Mouse (Mus musculus) regulatory T cell (primary cell): Measurements from ENCODE around the gene Dstyk.
"Not testable (repeated sequence)": the region's sequence is repeated elsewhere in the genome, so short reads cannot be mapped to it uniquely, and the experiment has no call there.

Experiments used
- in situ Hi-C: fragments of 300-600 bp; cut with MboI, MseI; formaldehyde crosslinking; loops from one replicate; pipeline ENCODE4 v1.15.1; 2025; ENCODE audit warnings: high pct_unique_total_duplicates

Dstyk gene

DNA sequence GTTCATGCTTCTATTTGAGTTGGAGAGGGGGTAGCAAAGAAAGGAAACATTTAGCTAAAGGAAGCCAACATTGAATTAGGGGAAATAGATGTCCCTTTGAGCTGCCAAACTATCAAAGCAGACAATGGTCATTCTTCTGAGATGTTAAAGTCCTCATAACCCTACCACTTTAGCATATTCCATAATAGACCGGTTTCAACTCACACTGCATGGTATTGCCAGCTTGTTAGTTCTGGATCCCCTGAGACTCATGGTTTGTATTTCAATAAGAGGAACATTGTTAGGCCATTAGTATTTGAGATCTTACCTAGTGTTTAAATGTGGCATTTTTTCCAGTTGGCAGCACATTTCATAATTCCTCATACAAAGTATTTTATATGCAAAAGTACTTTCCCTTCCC, 19.6 kb downstream of the Dstyk start:
- in situ Hi-C loops, result no loop called here

DNA sequence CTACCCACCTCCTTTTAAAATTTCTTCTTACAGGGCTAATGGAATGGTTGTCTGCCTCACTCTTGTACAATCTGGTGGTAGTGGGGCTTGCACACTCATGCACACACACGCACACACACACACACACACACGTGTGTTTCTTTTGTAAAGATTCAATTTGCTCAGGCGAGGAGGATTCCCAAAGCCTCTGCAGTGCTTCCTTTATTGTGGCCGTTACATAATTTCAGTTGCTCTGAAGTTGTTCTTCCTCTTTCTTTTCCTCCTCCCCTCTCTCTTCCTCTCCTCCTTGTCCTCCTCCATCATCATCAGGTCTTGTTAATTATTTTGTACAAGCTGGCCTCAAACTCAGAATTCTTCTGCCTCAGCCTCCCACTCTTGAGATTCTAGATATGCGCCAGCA, 20.0 kb downstream of the Dstyk start:
- in situ Hi-C loops, result no loop called here

DNA sequence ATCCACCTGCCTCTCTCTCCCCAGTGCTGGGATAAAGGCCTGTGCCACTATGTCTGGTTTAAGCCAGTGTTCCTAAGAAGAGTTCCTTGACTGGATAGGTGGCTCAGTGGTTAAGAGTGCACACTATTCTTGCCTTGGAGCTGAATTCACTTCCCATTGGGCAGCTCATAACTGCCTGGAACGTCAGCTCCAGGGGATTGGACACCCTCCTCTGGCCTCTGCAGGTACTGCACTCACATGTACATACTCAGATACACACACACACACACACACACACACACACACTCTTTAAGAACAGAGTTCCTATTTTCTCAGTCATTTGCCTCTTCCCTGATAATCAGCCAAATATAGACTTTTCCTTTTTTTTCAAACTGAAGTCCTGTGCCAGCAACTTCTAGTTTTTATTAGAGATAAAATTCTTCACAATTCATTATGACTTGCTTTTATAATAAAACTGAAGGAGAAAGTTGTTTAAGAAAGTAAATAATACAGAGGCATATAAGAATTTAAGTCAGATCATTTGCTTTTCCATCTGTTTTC, 23.6 kb downstream of the Dstyk start:
- in situ Hi-C loops, result no loop called here

DNA sequence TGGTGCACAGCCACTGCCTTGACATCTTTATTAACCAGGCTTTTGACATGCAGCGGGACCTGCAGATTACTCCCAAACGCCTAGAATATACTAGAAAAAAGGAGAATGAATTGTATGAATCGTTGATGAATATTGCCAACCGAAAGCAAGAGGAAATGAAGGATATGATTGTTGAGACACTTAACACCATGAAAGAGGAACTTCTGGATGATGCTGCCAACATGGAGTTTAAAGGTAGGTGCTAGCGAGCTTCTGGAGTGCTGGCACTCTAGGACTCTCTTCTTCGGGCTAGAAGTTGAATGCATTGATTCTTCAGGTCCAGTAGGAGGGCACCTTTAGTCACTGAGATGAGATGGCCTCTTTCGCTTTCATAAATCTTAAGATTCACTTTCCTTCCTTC, 32.4 kb downstream of the Dstyk start:
- in situ Hi-C loops, result no loop called here

DNA sequence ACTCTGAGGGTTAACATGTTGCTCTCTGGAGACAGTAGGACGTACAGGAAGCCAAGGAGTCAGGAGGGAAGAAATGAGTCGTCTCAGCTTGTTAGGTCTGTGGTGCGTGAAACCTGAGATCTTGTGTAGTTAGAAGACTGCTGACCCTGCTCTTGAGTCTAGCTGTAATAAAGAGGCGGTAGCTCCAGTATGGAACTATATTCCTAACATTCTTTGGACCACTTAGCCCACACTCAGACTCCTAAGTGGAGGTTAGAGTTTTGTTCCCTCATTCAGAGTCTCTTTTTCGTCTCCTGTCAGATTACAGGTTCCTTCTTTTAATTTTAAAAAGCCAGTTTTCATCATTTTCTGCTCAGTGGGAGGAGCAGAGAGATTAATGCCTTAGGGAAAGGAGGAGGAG, 47.3 kb downstream of the Dstyk start:
- in situ Hi-C loops, result no loop called here

DNA sequence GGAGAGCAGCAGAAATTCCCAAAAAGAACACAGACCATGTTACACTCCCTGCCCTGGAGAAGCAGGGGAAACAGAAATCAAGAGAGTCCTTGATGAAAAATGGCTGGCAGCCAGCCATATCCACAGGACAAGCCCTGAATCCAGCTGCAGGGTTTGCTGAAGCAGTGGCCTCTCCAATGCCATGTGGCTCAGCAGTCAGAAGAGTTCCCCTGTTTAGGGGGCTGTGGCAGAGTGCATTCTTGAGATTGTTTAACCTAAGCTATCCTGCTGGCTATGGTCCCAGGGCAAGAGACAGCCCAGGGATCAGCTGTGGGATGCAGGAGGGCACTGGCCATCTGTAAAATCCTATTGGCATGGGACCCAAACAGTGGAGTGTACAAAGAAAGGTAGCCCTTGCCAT, 51.6 kb downstream of the Dstyk start:
- in situ Hi-C loops, result no loop called here

DNA sequence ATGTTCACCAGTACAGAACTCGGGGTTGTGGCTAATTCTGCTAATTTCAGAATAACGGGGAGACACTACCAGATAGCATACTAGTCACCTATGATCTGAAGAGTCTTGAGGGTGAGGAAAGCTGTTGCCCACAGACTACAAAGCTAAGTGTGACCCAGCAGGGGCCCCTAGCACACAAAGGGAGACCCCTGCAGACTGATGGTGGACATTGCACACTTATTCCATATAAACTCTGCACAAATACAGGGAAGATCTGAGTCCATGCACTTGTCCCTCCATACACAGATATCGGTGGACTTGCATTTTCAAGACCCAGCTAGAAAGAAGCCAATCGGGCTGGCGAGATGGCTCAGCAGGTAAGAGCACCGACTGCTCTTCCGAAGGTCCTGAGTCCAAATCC, 52.2 kb downstream of the Dstyk start:
- in situ Hi-C loops, result no loop called here

DNA sequence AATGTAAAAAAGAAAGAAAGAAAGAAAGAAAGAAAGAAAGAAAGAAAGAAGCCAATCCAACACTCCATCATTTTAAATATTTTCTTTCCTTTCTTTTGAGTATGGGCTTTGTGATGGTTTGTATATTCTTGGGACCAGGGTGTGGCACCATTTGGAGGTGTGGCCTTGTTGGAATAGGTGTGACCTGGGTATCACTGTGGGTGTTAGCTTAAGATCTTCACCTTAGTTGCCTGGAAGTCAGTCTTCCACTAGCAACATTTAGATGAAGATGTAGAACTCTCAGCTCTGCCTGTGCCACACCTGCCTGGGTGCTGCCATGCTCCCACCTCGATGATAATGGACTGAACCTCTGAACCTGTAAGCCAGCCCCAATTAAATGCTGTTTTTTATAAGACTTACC, 52.7 kb downstream of the Dstyk start:
- in situ Hi-C loops, result not testable (repeated sequence)

DNA sequence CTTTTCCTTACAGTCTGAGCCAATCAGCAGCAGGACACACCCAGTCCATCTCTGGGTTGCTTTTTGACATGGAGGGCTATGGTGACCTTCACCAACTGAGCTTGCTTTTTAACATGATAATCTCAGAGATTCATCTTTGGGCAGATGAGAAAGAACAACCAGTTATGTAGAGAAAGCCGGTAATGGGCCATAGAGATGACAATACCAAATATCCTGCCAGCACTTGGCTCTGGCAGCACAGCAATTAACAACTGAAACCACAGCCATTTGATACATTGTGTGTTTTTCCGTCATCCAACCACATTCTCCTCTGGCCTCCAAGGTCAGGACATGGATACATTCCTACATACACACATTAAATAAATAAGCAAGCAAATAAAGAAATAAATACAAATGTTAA, 53.7 kb downstream of the Dstyk start:
- in situ Hi-C loops, result no loop called here

DNA sequence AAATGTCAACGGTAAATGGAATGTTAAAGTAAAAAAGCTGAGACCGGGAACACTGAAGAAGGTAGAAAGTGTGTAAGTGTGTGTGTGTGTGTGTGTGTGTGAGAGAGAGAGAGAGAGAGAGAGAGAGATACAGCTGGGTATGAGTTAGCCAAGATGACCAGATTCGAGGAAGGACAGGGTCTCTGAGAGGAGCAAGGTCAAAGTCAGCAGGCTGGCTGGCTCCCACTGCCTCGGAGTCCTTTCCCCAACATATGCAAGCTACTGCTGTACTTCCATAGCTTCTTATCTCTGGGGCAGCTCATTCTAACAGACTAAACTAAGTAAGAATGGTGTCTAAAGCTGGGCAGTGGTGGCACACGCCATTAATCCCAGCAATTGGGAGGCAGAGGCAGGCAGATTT, 54.1 kb downstream of the Dstyk start:
- in situ Hi-C loops, result no loop called here

DNA sequence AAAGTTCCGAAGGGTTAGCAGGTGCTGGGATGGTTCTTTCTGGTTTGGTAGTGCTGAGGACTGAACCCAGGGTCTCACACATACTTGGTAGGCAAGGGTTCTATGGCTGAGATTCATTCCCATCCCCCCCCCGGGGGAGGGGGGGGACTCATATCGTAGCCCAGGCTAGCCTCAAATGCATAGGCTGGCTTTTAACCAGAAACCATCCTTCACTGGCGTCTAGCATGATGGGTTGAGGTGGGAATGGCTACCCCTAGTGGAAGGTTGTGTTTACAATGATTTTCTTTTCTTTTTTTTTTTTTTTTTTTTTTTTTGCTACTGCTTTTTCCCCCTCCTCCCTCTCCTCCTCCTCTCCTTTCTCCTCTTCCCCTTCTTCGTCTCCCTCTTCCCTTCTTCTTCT, 55.2 kb downstream of the Dstyk start:
- in situ Hi-C loops, result no loop called here

DNA sequence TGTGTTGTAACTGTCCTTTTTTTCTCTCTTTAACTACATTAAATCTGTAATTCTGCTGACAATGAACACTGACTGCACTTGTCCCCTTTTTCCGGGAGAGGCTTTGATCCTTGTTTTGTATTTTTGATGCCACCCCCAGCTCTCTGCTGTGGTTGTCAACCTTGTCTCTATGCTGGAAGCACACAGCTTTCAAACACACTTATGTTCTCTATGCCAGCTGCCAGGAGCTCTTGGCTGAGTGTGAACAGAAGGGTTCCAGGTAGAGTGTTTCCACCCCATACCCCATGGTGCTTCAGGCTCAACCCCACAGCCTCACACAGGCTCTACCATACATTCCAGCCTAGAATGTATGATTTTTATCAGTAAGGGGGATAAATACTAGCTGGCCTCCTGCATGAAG, 57.1 kb downstream of the Dstyk start:
- in situ Hi-C loops, result no loop called here

DNA sequence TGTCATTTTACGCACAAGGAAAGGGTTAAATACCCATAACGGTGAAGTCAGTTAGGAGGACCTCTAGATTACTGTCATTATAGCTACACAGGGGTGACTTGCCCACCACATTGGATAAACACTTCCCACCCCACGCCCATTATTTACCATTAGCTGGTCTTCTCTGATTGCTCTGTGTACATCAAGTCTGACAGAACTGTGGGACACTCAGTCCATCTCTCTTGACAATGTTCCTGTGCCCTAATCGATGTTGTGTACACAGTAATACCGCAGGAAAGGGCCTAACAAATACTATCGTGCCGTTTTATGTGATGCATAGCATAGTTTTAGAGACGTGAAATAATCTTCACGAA, 59.2 kb downstream of the Dstyk start:
- in situ Hi-C loops, result loop anchor here (5.0 kb wide), 1 partner anchor 109 kb away; no protein-coding TSS in a partner anchor

DNA sequence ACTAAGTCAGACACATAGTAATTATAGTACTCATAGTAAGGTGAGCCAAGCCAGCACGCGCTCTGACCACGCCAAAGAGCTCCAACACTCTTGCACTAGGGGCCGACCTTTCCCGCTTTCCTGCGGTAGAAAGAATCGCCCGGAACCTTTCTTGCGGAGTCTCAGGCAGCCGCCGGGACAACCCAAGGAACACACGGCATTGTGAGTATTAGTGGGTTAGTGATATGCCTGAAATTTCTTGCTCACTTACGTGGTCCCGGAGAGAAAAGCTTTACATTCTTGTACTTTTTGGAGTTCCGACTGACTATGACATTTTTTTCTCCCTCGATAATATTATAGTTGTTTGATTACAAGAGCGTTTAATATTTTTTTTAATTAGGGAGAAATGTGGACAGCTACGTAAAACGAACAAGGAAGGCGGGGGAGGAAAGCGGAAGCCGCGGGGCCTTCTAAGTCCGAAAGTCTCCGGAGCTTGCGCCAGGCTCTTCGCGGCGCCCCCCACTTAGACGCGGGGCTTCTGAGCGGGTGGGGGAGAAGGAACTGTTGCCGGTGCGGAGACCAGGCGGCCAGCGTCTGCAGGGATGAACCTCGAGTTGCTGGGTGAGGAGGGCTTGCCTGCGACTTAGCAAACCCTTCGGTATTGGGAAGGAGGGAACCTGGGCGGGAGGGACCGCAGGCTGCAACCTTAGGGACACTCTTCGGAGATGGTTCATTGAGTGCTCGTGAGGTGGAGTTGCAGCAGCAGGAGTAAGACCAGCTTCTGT, 59.8 kb downstream of the Dstyk start, which contains the start of gene Rbbp5:
Gene Rbbp5, plus strand, starts transcription at position 438 of the 764 bp plus-strand sequence.
- in situ Hi-C loops, result loop anchor here (5.0 kb wide), 1 partner anchor 110 kb away; no protein-coding TSS in a partner anchor

DNA sequence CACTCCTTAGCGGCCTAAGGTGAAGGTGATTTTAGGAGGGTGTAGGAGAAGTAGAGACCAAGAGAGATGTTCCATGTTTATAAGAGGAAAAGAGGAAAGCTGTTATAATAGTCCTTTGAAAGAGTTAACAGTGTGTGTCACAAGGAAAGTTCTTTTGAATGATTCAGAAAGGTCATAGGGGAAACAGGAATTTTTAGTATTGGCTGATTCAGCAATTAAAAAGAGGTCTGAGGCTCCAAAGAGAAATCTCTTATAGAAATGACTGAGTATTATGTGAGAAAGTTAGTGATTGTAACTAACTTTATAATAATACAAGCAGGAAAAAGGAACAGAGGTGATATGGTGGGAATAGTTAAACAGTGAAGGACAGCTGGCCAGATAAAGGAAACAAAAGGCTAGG, 62.1 kb downstream of the Dstyk start:
- in situ Hi-C loops, result loop anchor here (5.0 kb wide), 1 partner anchor 112 kb away; no protein-coding TSS in a partner anchor

DNA sequence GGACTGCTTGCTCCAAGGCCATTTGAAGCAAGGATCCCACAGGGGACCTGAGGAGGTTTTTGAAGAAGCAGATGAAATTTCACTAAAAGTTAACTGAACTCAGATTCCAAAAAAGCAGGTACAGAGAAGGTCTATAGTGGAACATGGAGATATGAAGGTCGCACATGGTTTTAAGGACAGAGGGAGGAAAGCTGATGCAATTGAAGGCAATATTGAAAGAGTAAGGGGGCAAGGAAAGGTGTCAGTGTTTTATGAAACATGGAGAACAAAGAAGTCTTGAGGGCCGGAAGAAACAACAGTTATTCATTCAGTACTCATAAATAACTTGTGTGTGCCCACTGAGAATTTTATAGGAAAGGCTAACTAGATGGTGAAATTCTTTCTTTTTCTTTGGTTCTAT, 64.3 kb downstream of the Dstyk start:
- in situ Hi-C loops, result no loop called here

DNA sequence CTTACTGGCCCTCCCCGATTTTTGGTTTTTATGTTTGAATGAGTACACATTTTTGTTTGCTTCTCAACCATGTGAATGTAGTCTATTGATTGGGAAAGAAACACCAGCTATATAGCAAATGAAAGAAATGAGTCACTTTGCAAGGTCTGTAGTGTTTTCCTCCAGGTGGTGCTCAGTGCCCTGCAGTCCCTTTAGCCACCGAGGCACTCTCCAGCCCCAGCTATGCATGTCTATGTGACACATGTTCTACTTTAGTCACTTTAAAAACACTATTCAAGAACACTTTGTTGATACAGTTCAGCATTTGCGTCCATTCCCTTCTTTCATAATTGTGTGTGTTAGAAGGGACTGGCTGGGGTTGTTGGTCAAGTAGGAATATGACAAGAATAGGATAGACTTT, 65.9 kb downstream of the Dstyk start:
- in situ Hi-C loops, result no loop called here

DNA sequence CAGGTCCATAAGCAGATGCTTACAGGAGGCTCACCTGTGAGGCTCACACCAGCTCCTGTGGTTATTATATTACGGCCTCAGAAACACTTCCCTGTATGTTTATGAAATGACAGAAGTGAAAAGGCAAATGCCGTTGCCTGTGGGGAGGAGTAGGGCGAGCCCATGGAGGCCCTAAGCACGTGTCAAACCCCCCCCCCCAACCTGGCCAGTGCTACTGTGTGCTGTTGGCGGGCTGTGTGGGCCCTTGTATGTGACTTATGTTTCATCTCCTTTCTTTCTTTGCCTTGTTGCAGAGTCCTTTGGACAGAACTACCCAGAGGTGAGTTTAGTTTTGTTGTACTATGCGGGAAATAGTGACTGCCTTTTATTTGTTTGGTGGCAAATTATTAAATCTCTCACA, 66.4 kb downstream of the Dstyk start:
- in situ Hi-C loops, result no loop called here

DNA sequence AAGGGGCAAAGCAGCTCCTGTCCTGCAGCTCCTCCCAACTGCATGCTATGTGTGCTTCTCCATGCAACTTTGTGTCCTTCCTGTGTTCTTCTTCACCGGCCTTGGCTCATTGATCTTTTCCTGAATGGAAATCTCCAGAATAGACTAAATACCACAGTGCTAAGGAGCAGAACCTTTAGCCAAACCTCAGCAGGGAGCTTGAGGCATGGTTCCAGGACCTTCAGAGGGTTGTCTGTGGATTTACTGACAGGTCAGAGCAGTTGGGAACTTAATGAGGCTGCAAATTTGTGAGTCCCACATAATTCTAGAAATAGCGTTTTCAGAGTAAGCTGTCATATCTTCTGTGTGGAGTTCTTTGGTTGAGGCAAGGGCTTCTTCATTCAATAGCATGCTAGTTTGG, 83.2 kb downstream of the Dstyk start:
- in situ Hi-C loops, result no loop called here

DNA sequence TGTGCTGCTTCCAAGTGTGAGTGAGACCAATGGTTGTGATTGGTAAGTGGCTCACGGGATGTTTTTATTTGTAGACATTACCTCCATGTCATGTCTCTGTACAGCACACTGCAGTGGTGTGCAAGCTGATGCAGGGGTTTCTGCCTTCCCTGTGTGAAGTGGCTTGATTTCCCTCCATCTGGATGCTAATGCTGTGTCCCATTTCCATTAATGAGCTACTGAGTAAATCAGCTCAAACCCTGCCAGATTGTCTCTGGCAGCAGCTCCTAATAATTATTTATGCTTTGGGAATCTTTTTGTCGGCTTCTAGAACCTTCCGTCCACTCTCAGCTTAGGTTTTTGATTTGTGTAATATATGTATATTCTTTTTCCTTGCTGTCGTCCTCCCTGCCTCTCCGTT, 87.8 kb downstream of the Dstyk start:
- in situ Hi-C loops, result no loop called here

DNA sequence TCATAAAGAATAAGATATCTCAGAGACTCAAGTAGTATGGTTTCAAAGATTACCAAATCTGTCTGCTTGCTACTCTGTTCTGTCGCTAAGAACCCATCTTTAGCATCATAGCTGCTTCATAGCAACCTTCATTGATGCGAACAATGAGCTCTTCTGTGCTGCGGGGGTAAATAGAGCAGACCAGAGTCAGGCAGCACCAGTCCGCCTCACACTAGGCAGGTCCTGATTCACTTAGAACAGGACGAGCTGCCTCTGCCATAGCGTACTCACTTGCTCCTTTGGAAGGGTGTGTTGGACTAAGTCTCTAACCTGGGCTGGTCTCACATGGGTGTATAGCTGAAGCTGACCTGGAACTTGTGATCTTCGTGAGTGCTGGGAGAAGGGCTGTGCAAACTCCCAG, 88.7 kb downstream of the Dstyk start, which contains the start of gene Tmem81:
Gene Tmem81, plus strand, starts transcription at position 173 of the 400 bp plus-strand sequence.
- in situ Hi-C loops, result no loop called here

DNA sequence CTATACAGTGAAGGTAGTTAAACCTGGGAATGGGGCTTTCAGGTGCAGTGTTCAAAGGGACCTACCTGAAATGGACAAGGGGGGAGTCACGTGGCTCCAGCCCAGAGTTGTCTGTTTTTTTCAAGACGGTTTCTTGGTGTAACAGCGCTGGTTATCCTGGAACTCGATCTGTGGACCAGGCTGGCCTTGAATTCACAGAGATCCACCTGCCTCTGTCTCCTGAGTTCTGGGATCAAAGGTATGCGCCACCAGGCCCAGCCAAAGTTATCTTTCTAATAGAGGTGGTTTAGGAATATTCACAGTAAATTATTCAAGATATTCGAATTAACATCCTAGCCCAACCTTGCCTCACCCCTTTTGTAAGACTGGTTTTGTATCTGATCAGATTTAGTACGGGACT, 89.3 kb downstream of the Dstyk start:
- in situ Hi-C loops, result no loop called here

DNA sequence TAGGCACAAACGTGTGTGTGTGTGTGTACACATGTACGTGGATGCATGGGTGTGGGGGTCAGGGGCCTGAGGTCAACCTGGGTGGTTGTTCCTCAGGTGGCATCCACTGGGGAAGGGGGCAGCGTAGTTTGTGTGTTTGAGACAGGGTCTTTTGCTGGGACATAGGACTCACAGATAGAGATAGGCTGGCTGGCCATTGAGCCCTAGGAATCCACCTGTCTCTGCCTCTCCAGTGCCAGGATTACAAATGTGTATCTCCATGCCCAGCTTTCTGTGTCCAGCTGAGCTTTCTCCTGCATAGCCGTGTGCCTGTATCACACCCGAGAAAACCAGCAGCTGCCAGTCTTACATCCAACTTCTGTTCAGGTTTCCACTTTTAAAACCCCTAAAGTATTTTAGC, 92.4 kb downstream of the Dstyk start:
- in situ Hi-C loops, result no loop called here

DNA sequence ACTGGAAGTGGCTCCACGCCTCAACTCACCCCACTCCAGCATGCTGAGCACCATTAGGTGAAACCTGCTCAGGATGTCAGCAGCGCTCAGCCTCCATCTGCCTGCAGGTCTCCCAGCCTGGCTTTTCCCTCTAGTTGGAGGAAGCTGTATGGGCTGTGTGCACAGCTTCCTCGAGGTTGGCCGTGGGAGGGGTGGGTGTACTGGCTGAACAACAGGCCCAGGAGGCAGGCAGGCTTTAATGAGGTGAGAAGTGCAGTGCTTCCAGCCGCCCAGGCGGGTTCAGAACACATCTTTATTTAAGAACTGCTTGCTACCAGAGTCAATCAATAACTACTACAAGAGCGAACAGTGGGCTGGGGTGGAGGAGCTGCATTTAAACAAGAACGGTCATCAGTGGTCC, 94.2 kb downstream of the Dstyk start:
- in situ Hi-C loops, result no loop called here
